Mouse (Mus musculus) urinary bladder, postnatal 14 days (tissue): Measurements from ENCODE around the gene Spag8.

Source experiments
- DNase-seq: peaks from one replicate; pipeline ENCODE4 v3.0.0; 2021; ENCODE audit warnings: low spot score

Gene Spag8

DNA sequence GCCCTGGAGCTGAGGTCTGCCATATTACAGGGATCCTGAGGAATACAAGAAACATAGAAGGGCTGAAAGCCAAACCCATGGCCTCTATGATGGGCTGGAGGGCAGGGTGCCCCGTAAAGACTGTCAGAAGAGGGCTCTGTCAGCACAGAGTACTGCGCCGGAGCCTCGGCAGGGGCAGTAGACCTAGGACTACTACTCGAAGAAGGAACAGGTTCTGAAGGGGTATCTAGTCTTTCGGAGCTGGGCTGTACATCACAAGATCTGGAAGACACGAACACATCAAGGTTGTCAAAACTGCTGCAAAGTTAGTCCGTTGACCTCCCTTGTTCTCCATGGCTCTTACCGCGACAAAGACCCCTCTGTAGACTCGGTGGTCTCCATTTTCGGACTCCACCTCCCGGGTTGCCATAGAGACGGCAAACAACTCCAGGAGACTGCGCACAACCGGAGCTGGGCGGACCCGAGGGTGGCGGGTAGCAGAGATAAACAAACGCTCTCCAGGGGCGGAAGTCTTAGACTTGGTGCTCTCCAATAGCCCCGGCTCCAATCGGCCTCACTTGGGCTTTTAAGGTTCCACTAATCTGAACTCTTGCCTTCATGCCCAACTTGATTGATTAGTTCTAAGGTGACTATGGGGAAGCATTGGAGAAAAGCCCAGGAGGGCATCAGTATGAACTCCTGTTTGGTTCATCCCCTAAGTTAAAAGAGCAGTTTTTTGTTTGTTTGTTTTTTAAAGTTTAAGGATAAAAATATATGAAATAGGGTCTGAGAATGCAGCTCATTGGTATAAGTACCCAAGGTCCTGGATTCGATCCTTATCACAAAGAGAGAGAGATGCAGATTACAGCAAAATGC is at the start of gene Spag8:
Gene Spag8 (minus strand): TSS at position 434 of the 855 bp plus-strand sequence.
- no peak for DNase-seq

DNA sequence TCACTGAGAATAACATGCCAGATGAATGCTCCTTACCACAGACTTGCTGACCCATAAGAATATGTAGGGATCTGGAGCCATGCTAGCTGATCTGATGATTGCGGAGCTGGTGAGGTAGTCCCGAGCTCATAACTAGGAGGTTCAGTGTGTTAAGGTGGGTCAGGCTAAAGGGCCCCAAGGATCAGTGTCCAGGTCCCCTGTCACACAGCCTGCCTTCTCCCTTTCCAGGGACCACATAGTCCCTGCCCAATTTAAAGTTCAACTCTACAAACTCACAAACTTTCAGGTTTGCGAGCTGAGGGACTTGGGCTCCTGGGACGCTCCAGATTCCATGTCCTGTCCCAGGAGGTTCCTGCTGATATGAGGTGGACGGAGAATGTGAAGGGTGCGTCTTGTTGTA is 47.3 kb upstream of the Spag8 start, which contains the start of gene Olfr70:
Gene Olfr70 (minus strand): TSS at position 101 of the 400 bp plus-strand sequence.
- DNase-seq: no peak

DNA sequence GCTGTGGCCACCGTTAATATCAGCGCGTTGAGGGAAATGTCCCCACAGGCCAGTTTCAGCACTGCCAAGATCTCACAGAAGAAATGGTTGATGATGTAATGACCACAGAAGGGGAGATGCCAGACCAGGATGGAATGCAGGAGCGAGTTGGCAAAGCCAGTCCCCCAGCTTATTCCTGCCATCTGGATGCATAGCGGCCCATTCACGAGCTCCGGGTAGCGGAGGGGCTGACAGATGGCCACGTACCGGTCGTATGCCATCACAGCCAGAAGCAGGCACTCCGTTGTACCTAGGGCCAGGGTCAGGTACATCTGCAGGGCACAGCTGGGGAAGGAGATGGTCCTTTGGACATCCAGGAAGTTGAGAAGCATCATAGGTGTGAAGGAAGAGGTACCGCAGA is 43.2 kb upstream of the Spag8 start:
- DNase-seq: no peak

DNA sequence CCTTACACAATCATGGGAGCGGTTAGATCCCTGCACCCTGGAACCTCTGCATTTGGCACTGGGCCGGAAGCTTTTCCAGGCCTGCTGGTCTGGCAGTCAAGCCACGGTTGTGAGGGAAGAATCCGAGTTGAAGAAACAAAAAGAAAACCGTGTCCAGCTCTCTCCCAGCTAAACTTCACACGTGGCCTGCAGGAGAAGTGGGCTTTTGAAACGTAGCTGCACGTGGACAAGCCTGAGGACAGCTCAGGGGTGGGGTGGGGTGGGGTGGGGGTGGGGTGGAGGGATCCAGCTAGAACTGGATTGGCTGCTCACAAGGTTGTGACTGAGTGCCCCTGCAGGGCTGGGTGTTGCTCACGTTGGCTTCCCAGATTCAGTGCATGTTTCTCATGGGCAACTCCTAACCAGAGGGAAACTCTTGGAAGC is 41.9 kb upstream of the Spag8 start:
- DNase-seq: peak; percentile 60

DNA sequence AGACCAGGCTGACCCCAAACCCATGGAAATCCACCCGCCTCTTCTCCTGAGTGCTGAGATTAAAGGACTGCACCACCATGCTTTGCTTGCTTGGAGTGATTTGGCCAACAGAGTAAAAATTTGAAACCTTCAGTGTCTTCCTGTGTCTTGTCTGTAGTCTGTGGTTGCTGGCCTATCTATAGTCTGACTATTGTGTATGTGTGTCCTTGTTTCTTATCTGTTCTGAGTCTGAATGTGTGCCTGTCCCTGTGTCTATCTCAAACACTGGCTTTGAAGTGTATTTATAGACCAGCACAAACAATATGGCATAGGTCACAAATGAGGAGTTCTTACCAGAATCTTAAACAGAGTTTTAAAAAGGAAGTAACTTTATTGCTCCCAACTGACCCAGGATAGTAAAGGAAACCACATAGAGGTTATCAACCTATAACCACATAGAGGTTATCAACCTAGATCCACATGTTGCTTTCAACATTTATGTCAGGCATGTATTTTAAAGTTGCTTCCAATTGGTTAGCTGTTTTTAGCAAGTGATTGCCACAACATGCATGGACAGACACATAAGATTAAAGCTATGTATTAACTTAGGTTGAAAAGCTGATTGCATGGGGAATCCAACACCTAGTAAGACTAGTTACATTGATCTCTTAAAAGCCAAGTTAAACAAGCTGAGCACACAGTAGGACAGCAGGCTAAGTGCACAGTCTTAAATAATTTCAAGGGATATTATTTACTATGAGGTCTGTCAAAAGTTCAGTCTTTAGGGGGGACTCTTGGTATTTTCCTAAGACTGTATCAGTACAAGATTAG is 41.2 kb upstream of the Spag8 start:
- DNase-seq: no peak

DNA sequence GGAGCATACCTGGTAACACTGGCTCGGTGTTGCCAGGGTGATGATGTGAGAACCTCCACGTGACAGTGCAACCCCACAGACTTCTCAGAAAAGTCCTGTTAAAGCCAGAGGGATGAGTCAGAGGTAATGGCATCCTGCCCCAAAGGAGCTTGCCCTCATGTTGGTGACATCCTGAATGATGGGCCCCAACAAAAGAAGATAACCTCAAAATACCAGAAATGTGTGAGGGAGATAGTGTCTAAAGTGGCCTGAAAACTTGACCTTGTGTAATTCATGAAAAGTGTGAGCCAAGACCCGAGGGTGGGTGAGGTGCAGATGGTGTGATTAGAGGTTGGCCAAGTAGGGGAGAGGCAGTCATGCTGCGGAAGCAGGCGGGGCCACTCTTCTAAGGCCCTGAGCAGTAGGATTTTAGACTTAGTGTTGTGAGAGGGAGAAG is 40.4 kb upstream of the Spag8 start:
- DNase-seq: peak; percentile 65

DNA sequence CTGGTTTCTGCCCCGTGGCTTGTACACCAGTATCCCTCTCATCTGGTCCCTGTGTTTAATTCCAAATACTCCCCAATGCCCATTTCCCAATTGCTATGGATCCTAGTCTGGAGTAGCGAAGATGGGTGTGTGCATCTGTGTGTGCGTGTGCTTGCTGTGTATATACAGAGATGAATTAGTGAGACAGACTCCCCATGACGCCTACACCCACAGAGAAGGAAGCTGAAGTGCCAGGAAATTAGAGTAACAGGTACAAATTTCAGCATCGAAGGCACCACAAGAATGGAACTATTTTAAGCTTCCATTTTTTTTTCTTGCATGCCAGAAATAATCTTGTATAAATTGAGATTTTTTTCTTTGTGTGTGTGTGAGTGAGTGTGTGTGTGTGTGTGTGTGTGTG is 37.6 kb upstream of the Spag8 start:
- DNase-seq: no peak

DNA sequence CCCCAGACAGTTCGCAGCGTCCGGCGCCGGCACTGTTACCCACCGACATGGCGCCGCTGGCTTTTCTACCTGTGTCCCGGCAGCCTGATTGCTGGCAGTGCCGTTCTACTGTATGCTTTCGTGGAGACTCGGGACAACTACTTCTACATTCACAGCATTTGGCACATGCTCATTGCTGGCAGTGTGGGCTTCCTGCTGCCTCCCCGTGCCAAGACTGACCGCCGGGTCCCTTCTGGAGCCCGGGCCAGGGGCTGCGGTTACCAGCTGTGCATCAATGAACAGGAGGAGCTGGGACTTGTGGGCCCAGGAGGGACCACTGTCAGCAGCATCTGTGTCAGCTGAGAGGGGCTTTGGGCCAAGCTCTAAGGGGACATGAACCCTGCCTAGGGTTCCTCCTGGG is 36.6 kb upstream of the Spag8 start:
- DNase-seq: no peak

DNA sequence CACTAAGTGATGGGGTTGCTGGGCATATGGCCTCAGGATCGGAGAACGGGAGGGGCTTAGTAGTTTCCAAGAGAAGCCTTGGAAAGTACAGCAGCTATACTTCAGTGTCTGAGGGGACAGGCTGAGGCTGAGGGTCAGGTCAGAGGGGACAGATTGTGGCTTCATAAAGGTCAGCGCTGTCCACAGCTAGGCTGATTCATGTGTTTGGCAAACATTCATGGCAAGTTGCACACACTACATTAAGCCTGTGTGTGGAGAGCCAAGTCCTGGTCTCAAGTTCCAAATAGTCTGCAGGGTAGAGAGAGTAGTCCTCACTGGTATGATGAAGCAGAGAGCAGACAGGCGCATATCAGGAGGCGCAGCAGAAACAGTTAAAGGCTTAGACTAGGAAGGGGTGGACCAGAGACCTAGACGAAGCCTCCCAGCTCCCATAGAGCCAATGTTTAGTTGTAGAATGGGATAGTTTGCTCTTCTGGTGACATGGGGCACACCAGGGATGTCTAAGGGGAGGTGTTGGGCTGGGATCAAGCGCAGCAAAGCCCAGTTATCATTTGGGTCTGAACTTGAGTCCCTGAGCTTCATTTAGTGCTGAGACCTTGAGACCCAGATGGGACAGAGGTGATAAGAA is 26.1 kb upstream of the Spag8 start:
- no peak for DNase-seq

DNA sequence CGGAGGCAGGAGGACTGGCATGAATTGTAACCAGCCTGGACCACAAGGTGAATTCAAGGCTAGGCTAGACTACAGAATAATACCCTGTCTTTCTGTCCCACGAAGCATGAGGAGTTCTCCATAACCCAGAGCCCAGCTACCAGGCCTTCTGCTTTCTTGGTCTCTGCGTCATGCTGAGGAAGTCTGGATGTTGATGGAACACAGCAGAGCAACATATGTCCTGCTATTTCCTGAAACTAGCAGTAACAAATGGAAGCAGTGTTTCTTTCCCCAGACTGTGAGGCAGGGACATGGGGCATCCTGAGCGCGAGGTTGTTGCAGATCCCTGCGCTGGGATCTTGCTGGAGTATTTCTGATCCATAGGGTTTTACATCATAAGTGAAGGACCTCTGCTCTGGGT is 25.1 kb upstream of the Spag8 start:
- DNase-seq: no peak

DNA sequence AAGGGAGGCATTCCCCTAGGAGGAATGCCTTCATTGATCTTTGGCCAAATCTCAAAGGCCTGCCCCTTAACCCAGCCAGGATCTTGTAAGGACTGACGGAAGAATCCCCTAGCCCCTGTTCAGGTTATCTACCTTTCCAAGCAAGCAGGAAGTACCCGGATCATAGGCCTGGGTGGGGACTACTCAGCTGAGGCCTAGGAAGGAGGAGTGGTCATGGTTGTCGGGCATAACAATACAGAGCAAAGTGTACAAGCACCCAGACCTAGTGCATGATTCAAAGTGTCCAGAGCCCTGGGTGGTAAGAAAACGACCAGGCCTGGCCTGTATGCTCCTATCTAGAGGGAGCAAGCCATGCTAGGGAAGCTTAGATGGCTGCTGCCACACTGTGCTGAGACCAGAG is 22.2 kb upstream of the Spag8 start:
- DNase-seq: no peak

DNA sequence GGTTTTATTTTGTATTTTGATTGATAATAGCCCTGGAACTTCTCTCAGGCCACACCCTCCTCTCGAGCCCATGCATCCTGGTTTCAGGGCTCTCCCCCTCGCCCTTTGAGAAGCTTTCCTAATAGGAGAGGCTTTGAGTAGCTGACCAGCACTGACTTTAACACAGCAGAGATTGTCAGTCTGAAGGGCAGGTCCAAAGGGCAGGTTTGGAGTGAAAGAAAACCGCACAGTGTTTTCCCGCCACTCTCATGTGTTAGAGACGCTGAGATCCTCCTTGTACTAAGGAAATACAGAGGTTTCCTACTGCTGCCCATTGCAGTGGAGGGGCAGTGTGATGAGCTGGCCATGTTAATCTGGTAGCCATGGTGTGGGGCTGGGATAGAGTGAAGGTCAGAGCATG is 21.6 kb upstream of the Spag8 start:
- DNase-seq: no peak

DNA sequence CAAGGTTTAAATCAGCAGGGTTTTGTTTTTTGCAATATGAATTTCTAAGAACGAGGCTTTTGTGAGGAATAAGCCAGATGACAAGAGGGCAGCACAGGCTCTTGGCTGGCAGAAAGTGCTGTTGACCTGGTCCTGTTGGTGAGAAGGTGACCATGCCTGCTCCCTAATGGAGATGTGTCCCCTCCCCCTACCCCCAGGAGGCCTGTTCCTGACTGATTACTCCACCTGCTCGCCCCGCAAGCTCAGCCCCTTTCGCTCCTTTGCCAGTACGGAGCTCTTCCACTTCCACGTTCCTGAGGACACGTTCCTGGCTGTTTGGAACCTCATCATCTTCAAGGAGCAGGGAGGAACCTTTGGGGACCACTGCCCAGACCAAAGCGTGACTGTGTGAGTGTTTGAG is 20.3 kb upstream of the Spag8 start:
- DNase-seq: no peak

DNA sequence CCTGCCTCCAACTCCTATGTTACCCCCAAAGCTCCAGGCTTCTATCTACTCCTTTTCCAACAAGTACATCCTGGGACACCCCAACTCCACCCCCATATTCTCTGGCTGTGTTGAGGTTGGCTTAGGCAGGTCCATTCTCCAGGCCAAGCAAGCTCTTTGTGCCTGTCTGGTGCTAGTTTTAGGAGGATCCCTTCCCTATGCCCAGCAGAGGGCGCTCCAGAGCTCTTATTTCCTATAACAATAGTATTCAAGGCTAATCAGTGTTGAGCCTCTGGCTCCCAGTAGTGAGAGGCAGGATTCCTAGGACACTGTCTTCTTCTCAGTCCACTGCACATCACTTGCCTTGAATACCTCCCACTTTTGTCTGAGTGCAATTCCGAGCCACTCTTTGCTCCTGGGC is 18.7 kb upstream of the Spag8 start:
- DNase-seq: peak; percentile 94

DNA sequence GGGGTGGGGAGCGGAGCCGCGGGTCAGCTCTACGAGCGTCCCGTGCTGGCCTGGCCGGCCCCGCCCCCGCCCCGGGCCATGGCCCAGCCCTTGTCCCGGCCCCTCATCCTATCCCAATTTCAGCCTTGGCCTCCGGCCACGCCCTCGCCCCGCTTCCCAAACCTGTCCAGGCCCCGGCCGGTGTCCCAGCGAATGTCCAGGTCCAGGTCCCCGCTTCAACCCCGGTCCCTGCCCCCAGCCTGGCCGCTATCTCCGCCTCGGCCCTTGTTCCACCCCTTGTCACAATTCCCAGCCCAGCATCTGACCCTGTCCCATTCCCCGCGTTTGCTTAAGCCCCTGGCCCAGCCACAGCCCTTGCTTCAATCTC is 16.0 kb upstream of the Spag8 start:
- peak; percentile 72 for DNase-seq

DNA sequence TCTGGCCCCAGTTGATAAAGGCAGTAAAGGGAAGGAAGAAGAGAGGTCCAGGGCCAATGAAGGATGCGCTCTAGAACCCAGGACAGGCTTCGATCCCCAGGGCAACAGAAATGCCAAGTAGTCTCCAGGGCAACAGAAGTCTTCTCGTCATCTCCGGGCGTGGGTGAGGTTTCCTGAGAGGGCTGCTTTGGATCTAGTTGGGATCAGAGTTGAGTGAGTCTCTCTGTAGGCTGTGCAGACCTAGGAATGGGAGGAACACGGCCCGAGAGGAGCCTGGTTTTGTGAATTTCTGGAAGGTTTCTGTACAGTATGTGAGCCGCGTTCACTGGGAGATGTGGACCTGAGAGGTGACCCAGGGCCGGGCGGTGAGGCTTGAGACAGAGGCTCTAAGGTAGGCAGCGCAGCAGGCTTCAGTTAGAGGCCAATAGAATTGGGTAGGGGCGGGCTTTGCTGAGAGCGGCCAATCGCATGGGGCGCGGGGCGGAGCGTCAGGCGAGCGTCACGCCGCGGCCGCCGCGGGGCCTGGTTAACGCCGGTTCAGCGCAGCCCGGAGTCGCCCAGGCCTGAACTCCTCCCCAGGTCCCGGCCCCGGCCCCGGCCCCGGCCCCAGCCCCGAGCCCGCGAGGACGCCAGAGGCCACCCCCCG is 15.5 kb upstream of the Spag8 start, which contains the start of the genes Tmem8b and Fam221b:
Gene Tmem8b (plus strand): TSS at position 190 of the 646 bp plus-strand sequence.
Gene Fam221b (minus strand): TSS at position 364 of the 646 bp plus-strand sequence.
- peak; percentile 90 for DNase-seq

DNA sequence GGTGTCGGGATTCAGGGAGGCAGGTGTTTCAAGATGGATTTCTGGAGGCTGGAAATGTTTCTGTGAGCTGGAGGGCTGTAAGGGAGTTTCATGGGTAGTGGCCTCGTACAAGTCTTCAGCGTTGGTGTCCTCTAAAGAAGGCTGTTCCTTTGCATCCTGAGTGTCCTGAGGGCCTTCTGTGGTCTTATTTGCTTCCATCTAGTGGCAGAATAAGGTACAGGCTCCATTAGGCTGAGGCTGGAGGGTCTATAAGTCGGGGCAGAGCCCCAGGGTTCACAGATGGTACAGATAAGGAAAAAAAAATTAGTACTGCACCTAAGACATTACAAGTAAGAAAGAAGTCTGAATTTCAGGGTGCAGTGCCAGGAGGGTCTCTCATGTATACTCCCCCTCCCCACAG is 13.0 kb upstream of the Spag8 start:
- no peak for DNase-seq

DNA sequence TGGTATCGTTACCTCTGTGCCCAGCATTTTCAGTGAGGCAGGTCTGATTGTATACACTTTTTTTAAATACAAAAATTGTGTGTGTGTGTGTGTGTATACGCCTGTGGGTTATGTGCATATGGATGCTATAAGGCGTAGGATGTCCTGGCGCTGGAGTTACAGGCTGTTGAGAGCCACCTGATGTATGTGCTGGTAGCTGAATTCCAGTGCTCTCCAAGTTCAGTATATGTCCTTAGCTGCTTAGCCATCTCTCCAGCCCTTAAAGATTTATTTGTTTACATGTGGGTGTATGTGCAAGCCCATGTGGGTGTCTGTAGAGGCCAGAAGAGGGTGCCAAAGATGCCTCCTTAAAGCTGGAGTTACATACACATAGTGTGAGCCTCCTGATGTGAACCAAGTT is 3.8 kb upstream of the Spag8 start:
- no peak for DNase-seq

DNA sequence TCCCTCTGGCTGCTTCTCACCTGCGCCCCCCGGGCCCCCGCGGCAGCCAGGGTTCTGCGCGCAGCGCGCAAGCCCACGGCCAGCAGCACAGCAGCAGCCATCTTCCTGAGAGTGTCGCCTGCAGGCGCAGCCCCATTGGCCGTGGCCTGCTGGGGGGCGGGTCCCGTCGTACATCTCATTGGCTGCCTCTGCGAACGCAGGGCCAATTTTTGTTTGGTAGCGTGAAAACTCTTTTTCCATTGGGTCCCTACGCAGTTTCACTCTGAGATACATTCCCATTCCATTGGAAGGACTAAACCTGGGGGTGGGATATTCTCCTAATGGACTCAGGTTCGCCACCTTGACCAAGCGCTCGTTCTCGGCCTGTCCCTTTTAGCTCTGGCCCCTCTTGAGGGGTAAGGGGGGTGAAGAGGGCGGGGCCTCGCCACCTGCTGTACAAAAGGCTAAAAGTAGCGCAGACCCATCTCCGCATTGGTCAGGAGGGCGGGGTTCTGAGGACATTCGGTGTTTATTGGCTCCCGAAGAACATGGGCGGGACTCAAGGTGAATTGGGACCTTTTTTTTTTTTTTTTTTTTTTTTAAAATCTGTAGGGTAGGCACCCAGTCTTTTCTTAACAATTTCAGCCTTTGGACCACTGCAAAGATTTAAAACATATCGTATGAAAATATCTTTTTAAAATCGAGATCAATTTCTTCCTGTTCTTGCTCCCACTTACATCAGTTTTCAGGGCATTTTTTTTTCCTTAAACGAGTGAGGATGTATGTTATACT is 3.1 kb upstream of the Spag8 start, which contains the start of gene Hint2:
Gene Hint2 (minus strand): TSS at position 128 of the 771 bp plus-strand sequence.
- DNase-seq: peak; percentile 93

DNA sequence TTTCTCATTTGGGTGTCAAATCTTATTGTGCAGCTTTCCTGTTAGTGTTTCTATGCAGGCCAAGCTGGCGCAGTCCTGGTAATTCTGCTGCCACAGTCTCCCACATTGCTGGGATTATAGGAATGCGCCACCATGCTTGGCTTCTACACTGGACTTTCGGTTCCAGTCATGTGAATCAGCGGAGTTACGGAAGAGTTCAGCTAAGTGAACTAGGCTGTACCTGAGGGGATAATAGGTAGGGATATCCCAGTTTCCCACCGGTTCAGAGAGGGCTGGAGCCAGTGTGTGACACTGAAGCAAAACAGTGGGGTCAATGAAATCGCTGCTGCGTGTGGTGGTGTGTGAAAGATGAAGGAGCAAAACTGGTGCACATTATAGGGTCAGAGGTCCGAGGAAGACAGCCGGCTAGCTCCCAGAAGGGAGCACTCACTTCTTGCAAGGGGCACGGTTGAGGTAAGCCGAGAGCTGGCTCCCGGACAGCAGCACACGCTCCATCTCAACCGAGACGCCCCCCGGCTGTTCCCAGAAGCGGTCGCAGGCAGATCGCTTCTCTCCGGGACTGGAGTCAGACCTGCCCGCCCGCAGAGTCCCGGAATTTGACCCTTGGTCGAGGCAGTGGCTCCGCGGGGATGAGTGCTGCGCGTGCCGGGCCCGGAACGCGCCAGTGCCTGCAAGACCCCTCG is 2.4 kb upstream of the Spag8 start:
- DNase-seq: no peak

DNA sequence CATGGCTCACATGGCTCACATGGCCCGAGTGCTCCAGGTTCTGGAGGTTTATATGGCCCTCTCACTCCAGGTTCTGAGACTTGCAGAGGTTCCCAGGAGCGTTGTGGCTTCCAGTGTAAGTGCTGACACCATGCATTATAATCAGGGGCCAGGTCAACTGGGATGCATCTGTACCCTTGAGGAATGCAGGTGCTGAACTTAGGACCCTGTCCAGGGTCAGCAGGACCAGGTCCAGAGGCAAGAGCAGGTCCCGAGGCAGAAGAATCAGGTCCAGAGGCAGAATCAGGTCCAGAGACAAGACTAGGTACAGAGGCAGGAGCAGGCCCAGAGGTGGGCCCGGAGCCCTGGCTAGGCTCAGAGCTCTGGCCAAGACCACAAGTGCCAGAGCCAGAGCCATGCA is 668 bp downstream of the Spag8 start:
- no peak for DNase-seq
